Mouse (Mus musculus) heart, embryonic 15.5 days (tissue): ENCODE data around the gene Samd13. TPM values are rescaled to one million over a fixed set of nuclear protein-coding genes. Genes with fewer than 3 reads are reported as not detected.

Experiments
- ATAC-seq: fragments of 200-750 bp; cut with Nextera tagmentation; replicated peaks from 2 replicates; pipeline ENCODE4 v1.8.0; 2017; ENCODE audit warnings: low read depth, moderate TSS enrichment; ENCODE audit not compliant: insufficient number of reproducible peaks, insufficient read depth, low FRiP score
- H3K27ac ChIP-seq: fragments of 300-500 bp; sonication (generic); 2 replicates; pipeline ENCODE4 v1.5.1; 2015; ENCODE audit warnings: mild to moderate bottlenecking, inconsistent platforms
- H3K27me3 ChIP-seq: fragments of 300-500 bp; sonication (generic); 2 replicates; pipeline ENCODE4 v1.6.1; 2015; ENCODE audit warnings: inconsistent platforms
- H3K36me3 ChIP-seq: fragments of 300-500 bp; sonication (generic); 2 replicates; pipeline ENCODE4 v1.6.1; 2015; ENCODE audit warnings: mild to moderate bottlenecking, inconsistent platforms
- H3K4me1 ChIP-seq: fragments of 300-500 bp; sonication (generic); replicated peaks from 2 replicates; pipeline ENCODE4 v1.6.1; 2015; ENCODE audit warnings: inconsistent platforms
- H3K4me2 ChIP-seq: fragments of 300-500 bp; sonication (generic); 2 replicates; pipeline ENCODE4 v1.6.1; 2015; ENCODE audit warnings: inconsistent platforms, mild to moderate bottlenecking, moderate library complexity
- H3K4me3 ChIP-seq: fragments of 300-500 bp; sonication (generic); 2 replicates; pipeline ENCODE4 v1.5.1; 2015; ENCODE audit warnings: mild to moderate bottlenecking, inconsistent platforms
- H3K9ac ChIP-seq: fragments of 300-500 bp; sonication (generic); 2 replicates; pipeline ENCODE4 v1.6.1; 2015; ENCODE audit warnings: mild to moderate bottlenecking, inconsistent platforms
- H3K9me3 ChIP-seq: fragments of 300-500 bp; sonication (generic); replicated peaks from 2 replicates; pipeline ENCODE4 v1.6.1; 2016; ENCODE audit warnings: inconsistent platforms
- WGBS: fragments of 180-500 bp; shearing (Covaris S2); methylation state at CpG from one replicate; pipeline ENCODE4 v1.1.7; 2015; ENCODE audit warnings: mixed read lengths; 5-methylcytosine and 5-hydroxymethylcytosine counted together
- polyA plus RNA-seq: library from polyadenylated mRNA; unstranded; fragments of >200 nt; fragmentation: Nextera tagmentation; extraction: Ambion mirVana; gene quantifications from 2 replicates; pipeline ENCODE4 v1.2.1, GENCODE M21; 2015

Samd13 gene
- polyA plus RNA-seq, 1 experiment from 2014 or later = 3.1 TPM

- H3K27ac ChIP-seq = no peak overlapping the region
Observed at GRCm38 (mm10) chr3:146671121-146671520, 14.3 kb downstream of the Samd13 start.

GRCm38 (mm10) chr3:146661907-146662306, 23.5 kb downstream of the Samd13 start:
- H3K27ac ChIP-seq = no peak overlapping the region
- no peak overlapping the region for H3K4me3 ChIP-seq
- WGBS = 73% methylated on average over 7 of the region's 7 CpGs
- H3K9ac ChIP-seq = no peak overlapping the region
- H3K36me3 ChIP-seq = no peaks in the 10 kb centered on the region
- no peaks in the 10 kb centered on the region for H3K27me3 ChIP-seq
- no peak overlapping the region for H3K4me2 ChIP-seq
- ATAC-seq = no peak
- H3K9me3 ChIP-seq = no peaks in the 10 kb centered on the region
- peaks cover 12% of the 10 kb centered on the region for H3K4me1 ChIP-seq

More at GRCm38 (mm10) chr3:146671121-146671520, 14.3 kb downstream of the Samd13 start:
- WGBS = 54% methylated on average over 2 of the region's 2 CpGs
- Histone ChIP-seq H3K27me3 (no peaks in the 10 kb centered on the region), H3K36me3 (no peaks in the 10 kb centered on the region), H3K4me3 (no peak overlapping the region), H3K4me2 (no peak overlapping the region), H3K4me1 (no peaks in the 10 kb centered on the region), H3K9me3 (no peaks in the 10 kb centered on the region), H3K9ac (no peak overlapping the region)
- ATAC-seq = no peak

- Histone ChIP-seq H3K9me3 (no peaks in the 10 kb centered on the region), H3K9ac (no peak overlapping the region), H3K4me3 (no peak overlapping the region), H3K4me2 (no peak overlapping the region), H3K4me1 (peaks cover 12% of the 10 kb centered on the region), H3K27me3 (no peaks in the 10 kb centered on the region), H3K36me3 (no peaks in the 10 kb centered on the region), H3K27ac (no peak overlapping the region)
- ATAC-seq = no peak
- 50% methylated on average over 6 of the region's 6 CpGs for WGBS
Observed at GRCm38 (mm10) chr3:146661001-146661400, 24.4 kb downstream of the Samd13 start.

GRCm38 (mm10) chr3:146659321-146659720, 26.1 kb downstream of the Samd13 start:
- WGBS = 84% methylated on average over 5 of the region's 5 CpGs
- H3K4me3 ChIP-seq = no peak overlapping the region
- no peak for ATAC-seq
- no peaks in the 10 kb centered on the region for H3K9me3 ChIP-seq
- H3K27me3 ChIP-seq = no peaks in the 10 kb centered on the region
- H3K27ac ChIP-seq = no peak overlapping the region
- no peaks in the 10 kb centered on the region for H3K36me3 ChIP-seq
- no peak overlapping the region for H3K9ac ChIP-seq
- peaks cover 12% of the 10 kb centered on the region for H3K4me1 ChIP-seq
- no peak overlapping the region for H3K4me2 ChIP-seq

- 96% methylated on average over 1 of the region's 1 CpGs for WGBS
- 0 out of 2 replicates have a peak, but pooled peaks have one; percentile 27 for ATAC-seq
- H3K4me2 ChIP-seq = no peak overlapping the region
- no peak overlapping the region for H3K4me3 ChIP-seq
- H3K27ac ChIP-seq = no peak overlapping the region
- H3K4me1 ChIP-seq = peaks cover 19% of the 10 kb centered on the region
- H3K27me3 ChIP-seq = no peaks in the 10 kb centered on the region
- H3K9ac ChIP-seq = no peak overlapping the region
- no peaks in the 10 kb centered on the region for H3K9me3 ChIP-seq
- H3K36me3 ChIP-seq = no peaks in the 10 kb centered on the region
Observed at GRCm38 (mm10) chr3:146658061-146658639, 27.2 kb downstream of the Samd13 start.

GRCm38 (mm10) chr3:146657433-146657832, 28.0 kb downstream of the Samd13 start:
- Histone ChIP-seq H3K27me3 (no peaks in the 10 kb centered on the region), H3K4me3 (no peak overlapping the region), H3K27ac (no peak overlapping the region), H3K4me2 (no peak overlapping the region), H3K4me1 (peaks cover 19% of the 10 kb centered on the region), H3K9ac (no peak overlapping the region), H3K36me3 (no peaks in the 10 kb centered on the region), H3K9me3 (no peaks in the 10 kb centered on the region)
- ATAC-seq = no peak
- 82% methylated on average over 5 of the region's 5 CpGs for WGBS

- H3K27me3 ChIP-seq = no peaks in the 10 kb centered on the region
- no peak overlapping the region for H3K9ac ChIP-seq
- no peaks in the 10 kb centered on the region for H3K36me3 ChIP-seq
- peaks cover 9% of the 10 kb centered on the region for H3K4me1 ChIP-seq
- ATAC-seq = peak; percentile 59
- 55% methylated on average over 2 of the region's 2 CpGs for WGBS
- H3K9me3 ChIP-seq = no peaks in the 10 kb centered on the region
- H3K27ac ChIP-seq = no peak overlapping the region
- no peak overlapping the region for H3K4me3 ChIP-seq
- H3K4me2 ChIP-seq = no peak overlapping the region
Observed at GRCm38 (mm10) chr3:146655111-146655577, 30.2 kb downstream of the Samd13 start.

- WGBS = 22% methylated on average over 6 of the region's 6 CpGs
- Histone ChIP-seq H3K4me1 (peaks cover 7% of the 10 kb centered on the region), H3K9ac (no peak overlapping the region), H3K27ac (no peak overlapping the region), H3K4me3 (no peak overlapping the region), H3K36me3 (no peaks in the 10 kb centered on the region), H3K27me3 (no peaks in the 10 kb centered on the region), H3K4me2 (no peak overlapping the region), H3K9me3 (no peaks in the 10 kb centered on the region)
- peak; percentile 26; the same call in 1 of the 2 replicates for ATAC-seq
Observed at GRCm38 (mm10) chr3:146653692-146654091, 31.7 kb downstream of the Samd13 start.

- WGBS = 91% methylated on average over 5 of the region's 5 CpGs
- H3K9ac ChIP-seq = no peak overlapping the region
Observed at GRCm38 (mm10) chr3:146652431-146652830, 33.0 kb downstream of the Samd13 start.

GRCm38 (mm10) chr3:146651217-146651616, 34.2 kb downstream of the Samd13 start, which contains the start of gene 4930503B20Rik:
TSS of gene 4930503B20Rik (minus strand) at chr3:146651317.
- Histone ChIP-seq H3K4me2 (no peak within 1 kb of the TSS), H3K27me3 (no peaks in the 10 kb centered on the region), H3K4me3 (no peak within 1 kb of the TSS), H3K36me3 (no peaks in the 10 kb centered on the region), H3K9ac (no peak within 1 kb of the TSS), H3K27ac (no peak within 1 kb of the TSS), H3K4me1 (peaks cover 7% of the 10 kb centered on the region), H3K9me3 (no peaks in the 10 kb centered on the region)
- ATAC-seq = no peak
- WGBS = 71% methylated on average over 3 of the region's 3 CpGs

More at GRCm38 (mm10) chr3:146652431-146652830, 33.0 kb downstream of the Samd13 start:
- H3K4me1 ChIP-seq = peaks cover 7% of the 10 kb centered on the region
- no peaks in the 10 kb centered on the region for H3K36me3 ChIP-seq
- H3K4me3 ChIP-seq = no peak overlapping the region
- ATAC-seq = no peak
- no peak overlapping the region for H3K27ac ChIP-seq
- no peak overlapping the region for H3K4me2 ChIP-seq
- H3K27me3 ChIP-seq = no peaks in the 10 kb centered on the region
- H3K9me3 ChIP-seq = no peaks in the 10 kb centered on the region

- WGBS = 89% methylated on average over 10 of the region's 10 CpGs
- Histone ChIP-seq H3K9ac (no peak overlapping the region), H3K27ac (no peak overlapping the region), H3K4me2 (no peak overlapping the region), H3K9me3 (no peaks in the 10 kb centered on the region), H3K27me3 (no peaks in the 10 kb centered on the region), H3K36me3 (no peaks in the 10 kb centered on the region), H3K4me3 (no peak overlapping the region), H3K4me1 (peaks cover 7% of the 10 kb centered on the region)
- ATAC-seq = no peak
Observed at GRCm38 (mm10) chr3:146650716-146651115, 34.7 kb downstream of the Samd13 start.

- Histone ChIP-seq H3K4me3 (no peak overlapping the region), H3K4me2 (no peak overlapping the region), H3K9ac (no peak overlapping the region), H3K4me1 (peaks cover 7% of the 10 kb centered on the region), H3K27ac (no peak overlapping the region), H3K9me3 (no peaks in the 10 kb centered on the region), H3K27me3 (no peaks in the 10 kb centered on the region), H3K36me3 (no peaks in the 10 kb centered on the region)
- no peak for ATAC-seq
- 73% methylated on average over 10 of the region's 10 CpGs for WGBS
Observed at GRCm38 (mm10) chr3:146649311-146649894, 36.0 kb downstream of the Samd13 start.
